Mouse (Mus musculus) lung, adult 2 months (tissue): ENCODE data around the gene Rhob.

Experiments
- CTCF ChIP-seq: fragments of 200-500 bp; IDR thresholded peaks from 2 replicates; pipeline ENCODE4 v1.5.1; 2011; ENCODE audit warnings: mild to moderate bottlenecking, low read length, control low read depth; ENCODE audit not compliant: insufficient read depth
- POLR2A ChIP-seq: fragments of 200-500 bp; IDR thresholded peaks from 2 replicates; pipeline ENCODE4 v1.6.1; 2011; ENCODE audit warnings: low read depth, mild to moderate bottlenecking, control low read depth, low read length, borderline replicate concordance; ENCODE audit errors: extremely low read depth

DNA sequence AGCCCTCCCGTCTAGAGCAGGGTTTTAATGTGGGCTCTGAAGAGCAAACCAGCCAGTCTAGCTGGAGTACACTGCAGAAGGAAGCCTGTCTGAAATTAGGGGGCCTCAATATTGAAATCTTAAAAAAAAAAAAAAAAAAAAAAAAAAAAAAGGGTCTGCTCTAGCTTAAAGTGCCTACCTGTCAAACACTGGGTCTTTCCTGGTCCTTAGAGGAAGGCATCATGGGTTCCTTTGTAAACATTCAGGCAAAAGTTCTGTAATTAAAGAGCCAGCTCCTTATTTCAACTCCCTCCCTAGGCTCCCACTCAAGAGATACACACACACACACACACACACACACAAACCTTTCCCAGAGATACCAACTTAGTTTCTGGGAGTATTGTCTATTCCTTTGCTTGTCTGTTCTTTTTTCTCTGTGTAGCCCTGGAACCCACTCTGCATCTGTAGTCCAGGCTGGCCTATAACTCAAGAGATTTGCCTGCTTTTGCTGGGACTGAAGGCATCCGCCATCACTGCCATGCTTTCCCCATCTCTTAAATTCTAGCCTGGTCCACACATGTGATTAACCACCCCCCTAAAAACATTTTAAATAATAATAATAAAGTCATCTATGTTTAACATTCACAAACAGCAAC is 3.0 kb downstream of the Rhob start:
- TF ChIP-seq CTCF, result no peak
- peak; percentile 42; the same call in 1 of the 2 replicates for TF ChIP-seq POLR2A
